Mouse (Mus musculus) cerebellum, adult 11 months (tissue): Measurements from ENCODE around the gene Lhx2.

ENCODE experiments used
- DNase-seq: peaks from one replicate; pipeline ENCODE4 v3.0.0; 2022

The Lhx2 gene

DNA sequence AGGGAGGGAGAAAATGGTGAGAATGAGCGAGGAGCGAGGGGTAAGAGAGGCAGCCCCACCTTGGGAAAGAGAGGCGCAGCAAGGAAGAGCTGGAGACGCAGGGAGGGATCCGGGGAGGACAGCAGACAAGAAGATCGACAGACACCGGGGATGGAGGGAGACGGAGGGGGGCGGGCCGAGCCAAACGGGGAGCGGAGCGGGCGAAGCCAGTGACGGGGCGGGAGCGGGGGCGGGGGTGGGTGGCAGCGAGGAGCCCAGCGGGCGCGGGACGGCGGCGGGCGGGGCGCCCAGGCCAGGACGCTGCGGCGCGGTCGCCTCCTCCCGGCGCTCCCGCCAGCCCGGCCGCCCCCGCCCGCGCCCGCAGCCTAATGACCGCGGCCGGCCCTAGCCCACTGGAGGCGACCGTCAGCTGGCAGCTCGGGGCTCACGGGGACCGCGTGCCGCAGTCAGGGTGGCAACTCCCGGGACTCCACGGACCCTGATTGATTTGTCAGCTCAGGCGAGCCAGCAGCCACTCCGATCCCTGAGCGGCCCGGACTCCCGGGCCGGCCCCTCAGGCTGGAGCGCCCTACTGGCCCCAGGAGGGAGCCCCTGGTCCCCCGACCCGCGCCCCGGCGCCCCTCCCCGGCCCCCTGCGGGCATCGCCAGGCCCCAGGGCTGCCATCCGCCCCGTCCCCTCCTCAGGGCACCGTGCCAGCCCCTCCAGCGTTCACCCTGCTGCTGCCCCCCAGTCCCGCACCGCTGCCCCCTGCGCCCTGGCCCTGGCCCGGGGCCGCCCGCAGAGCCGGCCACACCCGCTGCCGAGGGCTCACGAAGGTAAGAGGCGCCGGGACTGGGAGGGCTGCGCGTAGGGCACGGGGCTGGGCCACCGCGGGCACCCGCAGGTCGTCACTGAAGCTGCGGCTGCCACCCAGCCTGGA, at the start of gene Lhx2:
Gene Lhx2, plus strand, starts transcription at position 292 of the 920 bp plus-strand sequence.
- DNase-seq = no peak

DNA sequence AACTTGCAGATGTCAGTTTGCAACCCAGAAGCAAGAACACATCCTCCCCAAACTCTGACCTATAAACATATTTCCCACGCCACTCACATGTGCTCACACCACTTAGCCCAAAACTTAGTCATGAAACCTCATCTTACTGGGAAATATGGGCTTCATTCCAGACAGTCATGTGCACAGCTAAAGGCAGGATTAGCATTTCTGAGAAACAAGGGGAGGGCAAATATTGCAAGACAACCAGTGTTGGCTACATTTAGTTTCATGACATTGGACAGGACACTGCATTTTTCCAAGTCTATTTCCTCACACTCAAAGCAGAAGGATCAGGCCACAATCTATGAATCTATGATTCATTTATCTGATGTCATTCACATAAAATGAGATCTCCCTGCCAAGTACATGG, 47.6 kb upstream of the Lhx2 start:
- DNase-seq = no peak

DNA sequence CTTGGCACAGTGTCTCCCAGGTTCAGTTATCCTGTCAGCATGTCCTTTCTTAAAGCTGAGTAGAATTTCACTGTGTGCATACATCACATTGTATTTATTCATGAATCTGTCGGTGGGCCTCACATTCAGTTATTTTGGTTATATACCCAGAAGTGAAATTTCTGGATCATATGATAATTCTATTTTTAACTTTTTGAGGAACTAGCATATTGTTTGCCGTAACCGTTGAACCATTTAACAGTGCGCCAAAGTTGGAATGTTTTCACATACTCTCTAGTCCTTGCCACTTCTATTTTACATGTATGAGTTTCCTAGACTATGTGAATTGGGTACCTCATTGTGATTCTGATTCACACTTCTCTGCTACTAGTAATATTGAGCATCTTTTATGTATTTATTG, 43.1 kb upstream of the Lhx2 start:
- DNase-seq = no peak

- no peak for DNase-seq
Measured at GRCm38 (mm10) chr2:38300941-38301340, 38.1 kb upstream of the Lhx2 start.

GRCm38 (mm10) chr2:38305152-38305551, 33.9 kb upstream of the Lhx2 start:
- no peak for DNase-seq

DNA sequence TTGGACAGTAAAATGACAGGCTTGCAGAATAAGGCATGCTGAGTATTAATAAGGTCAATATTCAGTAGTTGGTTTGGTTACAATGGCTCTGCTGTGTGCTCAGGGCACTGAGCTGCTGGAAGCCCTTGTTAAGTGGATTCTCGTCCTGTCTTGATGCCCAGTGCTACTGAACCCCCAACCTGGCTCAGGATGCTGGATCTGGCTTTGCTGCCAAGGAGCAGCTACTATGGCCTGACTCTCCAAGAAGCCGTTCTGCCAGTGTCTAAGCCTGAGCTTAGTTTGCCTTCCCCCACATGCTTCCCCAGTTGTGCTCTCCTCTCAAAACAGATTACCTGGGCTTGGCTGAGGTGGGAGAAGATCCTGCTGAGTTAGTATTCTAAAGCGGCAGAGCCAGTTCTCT, 26.2 kb upstream of the Lhx2 start:
- DNase-seq = no peak

DNA sequence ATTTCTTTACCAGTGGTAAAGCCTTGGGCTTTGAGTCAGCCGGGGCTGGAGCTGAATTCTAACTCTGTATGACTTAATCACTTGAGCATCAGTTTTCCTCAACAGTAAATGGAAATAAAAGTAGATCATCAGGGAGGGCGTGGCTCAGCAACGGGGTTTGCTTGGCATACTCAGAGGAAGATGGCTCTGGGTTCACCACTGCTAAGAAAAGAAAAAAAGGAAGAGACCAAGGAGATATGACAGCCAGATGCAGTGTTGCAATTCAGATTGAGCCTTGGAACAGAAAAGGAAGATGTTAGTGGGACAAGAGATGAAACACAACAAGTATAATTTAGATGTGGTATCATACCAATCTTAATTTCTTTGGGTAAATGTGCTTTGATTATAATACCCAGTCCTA, 25.7 kb upstream of the Lhx2 start:
- no peak for DNase-seq

GRCm38 (mm10) chr2:38319086-38319485, 20.0 kb upstream of the Lhx2 start:
- DNase-seq = no peak

GRCm38 (mm10) chr2:38320911-38321310, 18.2 kb upstream of the Lhx2 start:
- no peak for DNase-seq

- no peak for DNase-seq
Measured at GRCm38 (mm10) chr2:38323380-38323779, 15.7 kb upstream of the Lhx2 start.

- no peak for DNase-seq
Measured at GRCm38 (mm10) chr2:38326671-38327070, 12.4 kb upstream of the Lhx2 start.

DNA sequence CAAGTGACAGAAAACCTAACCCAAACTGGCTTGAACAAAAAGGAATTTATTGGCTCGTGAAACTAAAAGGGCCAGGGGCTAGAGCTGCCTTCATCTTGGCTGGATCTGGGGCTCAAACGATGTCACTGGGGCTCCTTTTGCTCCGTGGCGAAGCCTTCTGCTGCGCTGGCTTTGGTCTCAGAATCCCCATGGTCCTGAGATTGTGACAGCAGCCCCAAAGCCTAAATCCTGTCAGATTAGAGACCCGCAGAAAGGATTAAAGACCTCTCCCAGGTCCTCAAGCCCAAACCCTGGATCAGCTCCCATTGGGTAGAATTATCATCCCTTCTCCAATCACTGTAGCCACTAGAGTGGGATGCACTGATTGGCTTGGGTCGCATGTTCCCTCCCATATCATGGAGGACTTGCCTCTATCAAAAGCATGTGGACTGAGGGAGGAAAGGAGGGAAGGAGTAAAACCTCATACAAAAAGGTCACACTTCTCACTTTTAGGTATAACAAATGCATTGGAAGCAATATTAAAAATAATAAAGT, 5.4 kb upstream of the Lhx2 start:
- no peak for DNase-seq

DNA sequence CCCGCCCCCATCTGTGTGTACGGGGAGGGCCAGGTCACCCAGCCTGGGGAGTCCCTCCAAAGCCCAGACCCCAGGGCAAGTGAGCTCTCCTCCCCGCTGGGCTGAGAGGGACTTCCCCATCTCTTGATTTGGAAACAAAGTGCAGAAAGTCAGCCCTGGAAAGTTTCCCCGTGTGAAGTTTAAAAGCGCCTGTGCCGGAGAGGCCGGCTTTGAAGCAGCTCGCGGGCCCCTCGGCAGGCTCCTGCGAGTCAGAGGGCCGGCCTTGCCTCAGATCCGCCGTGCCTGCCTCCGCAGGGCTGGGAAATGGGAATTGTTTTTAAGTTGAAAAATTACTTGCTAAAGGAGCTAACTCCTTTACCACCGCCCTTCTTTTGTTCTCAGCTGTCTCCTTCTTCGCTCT, 2.5 kb upstream of the Lhx2 start:
- DNase-seq = no peak

DNA sequence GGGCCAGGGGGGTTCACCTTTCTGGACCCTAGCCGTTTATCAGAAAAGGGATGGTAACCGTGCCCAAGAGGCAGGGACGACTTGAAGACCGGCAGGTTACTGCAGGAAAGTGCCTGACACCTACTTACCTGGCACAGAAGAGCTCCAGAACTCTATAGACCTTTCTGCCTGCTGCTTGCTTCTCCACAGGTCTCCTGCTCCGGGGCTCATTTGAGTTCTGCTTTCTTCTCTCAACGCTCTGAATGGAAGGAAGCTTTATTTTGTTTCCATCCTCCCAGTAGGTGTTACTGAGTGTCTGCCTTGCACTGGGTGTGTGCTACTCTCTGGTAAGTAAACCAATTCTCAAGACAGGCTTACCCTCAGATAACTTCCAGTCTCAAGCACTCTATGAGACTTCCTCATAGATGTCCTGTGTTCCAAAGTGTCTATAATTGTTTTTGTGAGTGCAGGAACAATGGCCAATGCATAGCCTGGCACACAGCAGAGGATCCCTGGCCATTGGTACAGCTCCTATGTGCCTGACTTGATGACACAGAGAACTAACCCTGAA, 1.9 kb upstream of the Lhx2 start:
- DNase-seq = no peak

- DNase-seq = no peak
Measured at GRCm38 (mm10) chr2:38337681-38338080, 1.4 kb upstream of the Lhx2 start.

- no peak for DNase-seq
Measured at GRCm38 (mm10) chr2:38338348-38338932, 641 bp upstream of the Lhx2 start.

- DNase-seq = no peak
Measured at GRCm38 (mm10) chr2:38339910-38340625, 987 bp downstream of the Lhx2 start.

DNA sequence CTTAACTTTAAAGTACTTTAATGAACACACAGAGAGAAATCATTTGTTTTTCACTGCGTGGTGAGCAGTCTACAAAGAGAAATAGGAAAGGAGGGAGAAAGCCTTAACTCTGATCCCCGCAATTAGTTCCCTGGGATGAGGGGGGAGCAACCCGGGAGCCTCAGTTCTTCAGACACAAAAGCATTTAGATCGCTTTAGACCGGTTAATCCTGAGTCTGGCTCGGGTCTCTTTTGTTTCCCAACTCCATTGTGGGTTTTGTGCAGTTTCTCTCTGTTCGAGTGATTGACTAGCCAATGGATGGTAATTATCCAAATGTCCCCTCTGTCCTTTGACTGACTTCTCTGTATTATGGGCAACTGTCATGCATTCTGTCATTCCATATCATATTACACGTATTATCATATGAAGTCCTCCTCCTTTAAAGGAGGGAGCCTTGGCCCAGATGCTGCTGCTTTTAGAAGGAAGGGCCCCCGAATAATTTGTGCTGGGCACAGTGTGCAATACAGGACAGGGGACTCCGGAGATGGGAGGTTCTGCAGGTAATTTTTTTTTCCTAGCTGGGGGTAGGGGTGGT, 1.6 kb downstream of the Lhx2 start:
- DNase-seq = no peak

DNA sequence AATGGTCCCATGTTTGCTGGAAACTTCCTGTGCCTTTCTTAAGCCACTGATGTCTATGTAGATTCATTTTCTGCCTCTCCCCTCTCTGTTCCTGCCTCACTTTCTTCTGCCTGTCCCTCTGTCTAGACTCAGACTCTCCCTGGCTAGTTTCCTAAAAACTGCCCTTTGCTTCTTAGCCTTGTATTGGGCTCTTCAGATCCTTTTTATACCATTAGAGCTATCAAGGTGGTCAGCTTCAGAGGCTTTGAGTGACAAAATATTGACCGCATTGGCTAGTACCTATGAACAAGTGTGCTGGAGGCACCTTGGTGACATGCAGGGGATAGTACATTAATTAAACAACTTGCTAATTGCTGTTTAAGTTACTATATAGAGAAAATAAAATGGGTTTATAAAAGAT, 4.5 kb downstream of the Lhx2 start:
- DNase-seq = no peak

DNA sequence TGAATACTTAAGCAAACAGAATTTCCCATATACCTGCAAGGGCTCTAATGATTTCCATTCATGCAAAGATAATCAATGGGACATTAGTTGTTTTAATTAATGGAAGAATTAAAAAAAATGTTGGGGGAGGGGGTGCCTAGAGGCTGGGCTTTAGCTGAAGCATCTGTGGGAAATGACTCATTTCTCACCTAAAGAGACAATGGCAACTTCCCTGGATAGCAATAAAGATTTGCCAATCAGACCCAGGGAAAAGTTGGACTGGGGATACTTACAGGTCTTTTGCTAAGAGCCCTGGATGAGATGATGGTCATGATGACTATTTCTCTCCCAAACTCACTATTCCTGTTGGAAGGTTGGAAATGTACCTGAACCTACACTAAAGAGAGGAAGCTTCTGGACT, 5.6 kb downstream of the Lhx2 start:
- DNase-seq = no peak

DNA sequence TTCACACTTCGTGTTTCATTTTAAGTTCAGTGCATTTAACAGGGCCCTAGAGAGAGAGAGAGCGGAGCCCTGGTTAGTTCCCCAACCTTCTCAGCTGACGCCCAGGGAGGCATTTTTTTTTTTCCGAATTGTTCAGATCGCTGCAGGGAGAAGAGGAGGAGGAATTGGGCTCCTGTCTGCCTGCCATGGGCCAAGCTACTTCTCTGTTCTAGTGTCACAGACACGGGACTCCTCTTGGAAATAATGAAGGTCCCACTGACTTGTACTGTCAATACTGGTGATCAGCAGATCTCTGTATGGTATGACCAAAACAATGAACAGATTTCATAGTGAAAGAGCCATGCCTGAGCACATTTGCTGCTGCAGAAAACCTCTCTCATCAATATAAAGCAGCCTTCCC, 7.3 kb downstream of the Lhx2 start:
- no peak for DNase-seq

DNA sequence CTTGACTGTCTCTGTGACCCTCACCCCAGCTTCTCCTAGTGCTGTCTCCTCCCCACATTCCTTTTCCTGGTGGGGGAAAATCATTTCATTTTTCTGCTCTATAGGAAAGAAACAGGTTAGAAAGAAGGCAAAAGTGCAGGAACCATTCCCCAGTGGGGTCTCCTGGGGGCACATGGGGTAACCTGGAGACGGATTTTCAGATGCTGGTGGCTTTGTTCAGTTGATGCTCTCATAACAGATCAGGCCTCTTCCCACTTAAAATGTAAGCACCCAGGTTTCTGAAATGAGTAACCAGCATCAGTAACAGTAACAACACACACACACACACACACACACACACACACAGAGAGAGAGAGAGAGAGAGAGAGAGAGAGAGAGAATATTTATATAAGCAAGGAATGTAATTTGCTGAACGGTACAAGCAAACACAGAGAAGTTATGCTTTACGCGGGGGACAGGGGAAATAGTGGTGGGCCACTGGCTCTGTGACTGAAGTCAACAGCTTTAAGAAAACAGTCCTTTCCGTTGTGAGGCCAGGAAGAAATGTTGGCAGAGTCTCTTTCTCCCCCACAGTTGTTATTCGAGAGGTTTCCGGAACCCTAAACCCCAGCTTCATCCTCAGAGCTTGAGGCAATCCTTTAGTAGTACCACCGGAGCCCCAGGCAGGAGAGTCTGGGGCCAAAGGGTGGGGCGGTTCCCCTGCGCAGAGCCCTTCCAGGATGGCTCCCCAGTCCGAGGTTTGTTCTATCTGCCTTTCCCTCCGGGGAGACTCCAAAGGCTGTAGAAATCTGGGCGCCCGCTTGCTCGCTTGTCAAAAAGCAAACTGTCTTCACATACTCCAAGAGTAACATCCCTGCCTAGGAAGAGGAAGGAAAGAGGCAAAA, 8.0 kb downstream of the Lhx2 start:
- DNase-seq = no peak
